Mouse (Mus musculus): ENCODE measurements around the gene Gpr3. TPM values are rescaled to one million over a fixed set of nuclear protein-coding genes. Genes with fewer than 3 reads are reported as not detected.
A peak's percentile ranks its signal among the peaks of the same experiment; 100 is the strongest.

Gene Gpr3
- polyA plus RNA-seq, 1 experiment from 2014 or later: not detected

DNA sequence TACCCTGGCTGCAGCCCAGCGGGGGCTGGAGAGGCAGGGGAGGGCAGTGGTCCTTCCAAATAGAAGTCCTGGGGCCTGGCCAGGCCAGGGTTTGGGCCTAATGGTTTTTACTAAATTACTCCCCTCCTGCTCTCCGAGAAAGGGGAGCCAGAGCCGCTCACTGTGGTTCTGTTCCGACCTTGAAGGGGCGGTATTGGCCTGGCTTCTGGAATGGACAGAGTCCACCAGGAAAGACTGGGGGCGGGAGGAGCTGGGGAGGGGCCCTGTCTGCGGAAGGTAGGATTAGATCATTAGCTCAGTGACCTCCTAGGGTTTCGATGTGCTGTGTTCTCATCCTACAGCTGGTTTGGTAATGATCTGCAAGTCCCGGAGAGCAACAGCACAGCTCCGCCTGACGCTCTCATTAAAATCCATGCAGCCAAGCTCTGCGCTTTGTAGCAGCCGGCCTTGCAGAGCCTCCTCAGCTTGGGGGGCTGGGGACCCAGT, 14.5 kb downstream of the Gpr3 start:
- Histone ChIP-seq H3K27ac (no peak overlapping the region), H3K36me3 (ENCODE audit: inconsistent target) (peaks cover 41% of the 10 kb centered on the region), H3K4me3 (ENCODE audit: inconsistent target) (no peak overlapping the region), H3K79me2 (ENCODE audit: inconsistent target) (no peaks in the 10 kb centered on the region)
- WGBS (ENCODE audit: missing documents): 91% methylated on average over 13 of the region's 13 CpGs

DNA sequence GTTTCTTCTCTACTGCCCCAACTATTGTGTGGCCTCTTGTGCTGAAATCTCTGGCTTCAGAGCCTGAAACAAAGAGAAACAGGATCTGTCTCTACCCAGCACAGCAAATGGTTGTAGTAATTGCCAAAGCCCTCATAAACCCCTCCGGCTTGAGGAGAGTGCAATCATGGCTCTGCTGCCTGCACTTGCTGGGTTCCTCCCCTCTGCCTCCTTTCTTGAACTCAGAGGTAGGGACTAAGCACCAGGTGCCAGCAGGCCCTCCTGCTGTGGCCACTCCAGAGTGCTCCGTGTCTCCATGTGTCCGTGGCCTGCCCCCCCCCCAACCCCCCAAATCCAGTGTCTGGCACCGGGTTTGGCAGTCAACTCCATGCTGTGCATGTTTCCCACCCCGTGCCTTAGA, 15.0 kb downstream of the Gpr3 start:
- WGBS (ENCODE audit: missing documents): 90% methylated on average over 5 of the region's 5 CpGs
- H3K79me2 ChIP-seq (ENCODE audit: inconsistent target): no peaks in the 10 kb centered on the region
- no peak overlapping the region for H3K4me3 ChIP-seq (ENCODE audit: inconsistent target)
- H3K36me3 ChIP-seq (ENCODE audit: inconsistent target): peaks cover 46% of the 10 kb centered on the region
- H3K27ac ChIP-seq: no peak overlapping the region

DNA sequence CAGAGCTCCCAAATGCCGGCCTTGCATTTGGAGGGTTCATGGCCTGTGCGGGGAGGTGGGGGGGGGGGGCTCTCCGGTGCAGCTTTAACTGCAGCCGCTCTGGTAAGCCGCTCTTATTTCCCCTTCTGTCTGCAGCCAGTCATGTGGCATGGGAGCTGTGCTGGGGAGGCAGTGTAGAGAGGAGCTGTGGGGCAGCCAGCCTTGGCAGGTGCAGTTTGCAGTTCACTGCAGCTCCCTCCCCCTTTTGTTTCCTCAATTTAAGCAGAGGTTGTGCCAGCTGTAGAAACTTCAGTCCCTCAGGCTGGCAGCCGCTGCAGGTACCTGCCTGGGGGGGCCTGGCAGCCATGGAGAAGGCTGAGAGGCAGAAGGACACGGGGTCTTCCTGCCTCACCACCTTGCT, 15.5 kb downstream of the Gpr3 start:
- Histone ChIP-seq H3K36me3 (ENCODE audit: inconsistent target) (peaks cover 50% of the 10 kb centered on the region), H3K79me2 (ENCODE audit: inconsistent target) (no peaks in the 10 kb centered on the region), H3K27ac (no peak overlapping the region), H3K4me3 (ENCODE audit: inconsistent target) (no peak overlapping the region)
- WGBS (ENCODE audit: missing documents): 47% methylated on average over 6 of the region's 7 CpGs

DNA sequence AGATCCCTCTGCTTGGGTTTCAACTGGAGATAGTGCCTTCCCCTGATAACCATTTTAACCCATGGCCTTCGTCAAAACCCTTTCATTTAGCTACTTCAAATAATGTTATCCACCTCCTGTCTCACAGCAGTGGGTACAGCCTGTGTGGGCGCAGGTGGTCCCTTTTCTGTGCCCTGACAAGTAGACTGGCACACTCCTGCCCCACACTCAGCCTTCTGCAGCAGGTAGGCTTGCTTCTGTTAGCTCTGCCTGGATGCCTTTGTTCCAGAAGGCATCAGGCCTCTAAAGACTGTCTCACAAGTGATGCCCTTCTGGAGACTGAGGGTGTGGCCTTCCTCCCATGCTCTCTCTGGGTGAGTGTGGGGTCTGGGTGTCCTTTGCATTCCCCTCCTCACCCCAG, 16.2 kb downstream of the Gpr3 start:
- no peaks in the 10 kb centered on the region; the same call in 1 of the 2 replicates for H3K79me2 ChIP-seq (ENCODE audit: inconsistent target)
- no peak overlapping the region for H3K4me3 ChIP-seq (ENCODE audit: inconsistent target)
- H3K36me3 ChIP-seq (ENCODE audit: inconsistent target): peaks cover 57% of the 10 kb centered on the region
- 88% methylated on average over 2 of the region's 2 CpGs for WGBS (ENCODE audit: missing documents)
- no peak overlapping the region for H3K27ac ChIP-seq

DNA sequence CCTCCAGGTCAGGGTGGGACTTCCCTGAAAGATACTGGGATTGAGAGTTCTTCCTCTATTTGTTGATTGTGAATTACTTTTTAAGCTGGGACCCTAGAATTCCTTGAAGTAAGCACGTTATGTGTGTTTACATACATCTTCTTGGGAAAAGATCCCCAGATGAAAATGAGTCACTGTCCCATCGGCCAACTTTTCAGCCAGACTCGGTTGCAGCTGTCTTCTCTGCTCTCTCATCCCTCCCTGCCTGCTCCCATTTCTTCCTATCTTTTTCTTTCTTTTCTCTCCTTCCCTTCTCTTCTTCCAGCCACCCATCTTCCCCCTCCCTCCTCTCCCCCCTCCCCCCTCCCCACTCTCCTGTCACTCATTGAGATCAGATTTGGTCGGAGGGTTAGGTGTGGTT, 17.3 kb downstream of the Gpr3 start:
- Histone ChIP-seq H3K36me3 (ENCODE audit: inconsistent target) (peaks cover 68% of the 10 kb centered on the region), H3K79me2 (ENCODE audit: inconsistent target) (no peaks in the 10 kb centered on the region; the same call in 1 of the 2 replicates), H3K4me3 (ENCODE audit: inconsistent target) (no peak overlapping the region), H3K27ac (no peak overlapping the region)
- WGBS (ENCODE audit: missing documents): 94% methylated on average over 3 of the region's 4 CpGs

DNA sequence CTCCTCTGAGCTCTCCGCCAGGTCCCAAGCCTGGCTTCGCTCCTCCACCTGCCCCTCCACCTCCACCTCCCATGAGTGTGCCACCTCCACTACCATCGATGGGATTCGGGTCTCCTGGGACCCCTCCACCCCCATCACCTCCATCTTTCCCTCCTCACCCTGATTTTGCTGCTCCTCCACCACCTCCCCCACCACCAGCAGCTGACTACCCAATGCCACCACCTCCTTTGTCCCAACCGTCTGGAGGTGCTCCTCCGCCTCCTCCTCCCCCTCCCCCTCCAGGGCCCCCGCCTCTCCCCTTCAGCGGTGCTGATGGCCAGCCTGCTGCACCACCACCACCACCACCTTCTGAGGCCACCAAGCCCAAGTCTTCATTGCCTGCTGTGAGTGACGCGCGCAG, 17.9 kb downstream of the Gpr3 start:
- peaks cover 4% of the 10 kb centered on the region; the same call in 1 of the 2 replicates for H3K79me2 ChIP-seq (ENCODE audit: inconsistent target)
- no peak overlapping the region for H3K27ac ChIP-seq
- no peak overlapping the region for H3K4me3 ChIP-seq (ENCODE audit: inconsistent target)
- WGBS (ENCODE audit: missing documents): 95% methylated on average over 9 of the region's 11 CpGs
- peaks cover 74% of the 10 kb centered on the region for H3K36me3 ChIP-seq (ENCODE audit: inconsistent target)

DNA sequence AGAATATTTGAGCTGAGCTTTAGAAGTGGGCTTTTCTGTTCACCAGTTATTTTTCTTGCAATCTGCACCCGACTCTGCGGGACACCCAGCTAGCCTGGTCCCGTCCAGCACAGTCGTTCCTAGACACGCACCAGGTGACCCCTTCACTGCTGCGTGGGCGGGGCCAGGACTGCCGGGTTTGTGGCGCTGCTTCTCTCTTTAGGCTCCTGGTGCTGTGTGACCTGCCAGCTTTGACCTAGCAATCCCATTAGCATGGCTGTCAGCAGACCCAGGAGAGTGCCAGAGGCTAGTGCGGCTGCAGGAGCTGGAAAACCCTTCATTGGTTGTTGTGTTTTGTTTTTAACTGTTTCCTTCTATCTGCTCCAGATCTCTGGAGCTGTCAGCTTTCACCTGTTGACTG, 22.9 kb downstream of the Gpr3 start:
- WGBS (ENCODE audit: missing documents): 92% methylated on average over 10 of the region's 10 CpGs
- Histone ChIP-seq H3K27ac (no peak overlapping the region), H3K4me3 (ENCODE audit: inconsistent target) (no peak overlapping the region), H3K79me2 (ENCODE audit: inconsistent target) (peaks cover 52% of the 10 kb centered on the region), H3K36me3 (ENCODE audit: inconsistent target) (peaks cover 97% of the 10 kb centered on the region)

DNA sequence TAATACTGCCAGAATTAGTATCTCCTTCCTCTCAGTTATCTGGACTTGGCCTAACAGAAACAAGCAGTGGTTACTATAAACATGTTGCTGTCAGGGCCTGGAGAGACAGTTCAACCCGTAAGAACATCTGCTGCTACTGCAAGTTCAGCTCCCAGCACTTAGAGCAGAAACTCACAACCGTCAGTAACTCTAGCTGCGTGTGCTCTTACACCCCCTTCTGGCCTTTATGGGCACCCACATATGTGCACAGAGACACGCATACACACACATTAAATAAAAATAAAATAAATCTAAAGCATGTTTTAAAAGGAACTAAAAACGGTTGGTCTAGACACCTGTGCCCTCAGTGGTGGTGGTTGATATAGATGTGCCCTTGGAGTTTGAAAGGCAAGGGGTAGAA, 25.5 kb downstream of the Gpr3 start:
- WGBS (ENCODE audit: missing documents): 96% methylated on average over 5 of the region's 5 CpGs
- peaks cover 73% of the 10 kb centered on the region for H3K36me3 ChIP-seq (ENCODE audit: inconsistent target)
- peaks cover 77% of the 10 kb centered on the region for H3K79me2 ChIP-seq (ENCODE audit: inconsistent target)
- H3K27ac ChIP-seq: no peak overlapping the region
- H3K4me3 ChIP-seq (ENCODE audit: inconsistent target): no peak overlapping the region

DNA sequence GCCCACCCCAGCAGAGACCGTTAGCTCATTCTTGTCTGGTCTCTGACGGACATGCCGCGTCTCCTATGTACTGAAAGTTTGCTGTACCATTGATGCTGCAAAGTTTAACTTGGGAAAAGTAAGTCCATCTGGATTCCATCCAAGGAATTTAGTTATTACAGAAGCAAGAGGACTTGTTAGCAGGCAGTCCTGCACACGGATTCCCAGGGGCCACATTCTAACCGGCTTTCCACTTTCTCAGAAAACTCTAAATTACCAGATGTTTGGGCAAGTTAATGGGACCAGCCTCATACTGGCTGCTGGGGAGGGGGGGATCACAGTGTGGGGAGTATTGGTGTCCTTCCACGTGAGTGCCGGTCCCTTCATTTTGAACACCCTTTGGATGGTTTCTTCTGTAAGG, 26.4 kb downstream of the Gpr3 start:
- peaks cover 72% of the 10 kb centered on the region for H3K36me3 ChIP-seq (ENCODE audit: inconsistent target)
- no peak overlapping the region for H3K27ac ChIP-seq
- WGBS (ENCODE audit: missing documents): 95% methylated on average over 8 of the region's 8 CpGs
- H3K4me3 ChIP-seq (ENCODE audit: inconsistent target): no peak overlapping the region
- peaks cover 87% of the 10 kb centered on the region for H3K79me2 ChIP-seq (ENCODE audit: inconsistent target)

DNA sequence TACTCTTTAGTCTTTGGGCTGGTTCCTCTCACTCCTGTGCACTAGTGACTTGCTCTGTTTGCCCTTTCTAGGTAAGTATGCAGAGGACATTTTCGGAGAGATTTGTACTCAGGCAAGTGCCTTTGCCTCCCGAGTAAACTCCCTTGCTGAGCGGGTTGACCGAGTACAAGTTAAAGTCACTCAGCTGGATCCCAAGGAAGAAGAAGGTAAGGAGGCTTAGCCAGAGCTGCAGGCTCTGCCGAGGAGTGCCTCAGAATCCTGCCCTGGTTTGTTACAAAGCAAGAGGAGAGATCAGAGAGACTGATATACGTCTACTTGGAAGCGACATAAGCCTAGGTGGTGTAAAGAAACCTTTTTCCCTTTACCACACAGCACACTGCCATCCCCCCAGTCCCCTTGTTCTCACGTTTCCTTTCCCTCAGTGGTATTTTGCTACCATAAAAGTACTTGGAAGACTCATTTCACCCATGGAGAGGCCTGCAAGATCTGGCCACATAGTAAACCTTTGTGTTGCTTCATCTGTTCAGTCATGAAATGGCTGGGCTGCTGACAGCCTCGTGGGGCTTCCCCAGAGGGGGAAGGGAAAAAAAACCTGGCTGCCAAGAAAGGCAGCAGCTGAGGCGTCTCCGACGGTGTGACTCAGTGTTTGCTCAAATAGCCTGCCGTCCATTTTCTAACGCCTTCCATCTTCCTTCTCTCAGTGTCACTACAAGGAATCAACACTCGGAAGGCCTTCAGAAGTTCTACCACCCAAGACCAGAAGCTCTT, 27.3 kb downstream of the Gpr3 start:
- Histone ChIP-seq H3K79me2 (ENCODE audit: inconsistent target) (peaks cover 95% of the 10 kb centered on the region), H3K4me3 (ENCODE audit: inconsistent target) (no peak overlapping the region), H3K36me3 (ENCODE audit: inconsistent target) (peaks cover 65% of the 10 kb centered on the region), H3K27ac (no peak overlapping the region)
- 77% methylated on average over 15 of the region's 15 CpGs for WGBS (ENCODE audit: missing documents)

DNA sequence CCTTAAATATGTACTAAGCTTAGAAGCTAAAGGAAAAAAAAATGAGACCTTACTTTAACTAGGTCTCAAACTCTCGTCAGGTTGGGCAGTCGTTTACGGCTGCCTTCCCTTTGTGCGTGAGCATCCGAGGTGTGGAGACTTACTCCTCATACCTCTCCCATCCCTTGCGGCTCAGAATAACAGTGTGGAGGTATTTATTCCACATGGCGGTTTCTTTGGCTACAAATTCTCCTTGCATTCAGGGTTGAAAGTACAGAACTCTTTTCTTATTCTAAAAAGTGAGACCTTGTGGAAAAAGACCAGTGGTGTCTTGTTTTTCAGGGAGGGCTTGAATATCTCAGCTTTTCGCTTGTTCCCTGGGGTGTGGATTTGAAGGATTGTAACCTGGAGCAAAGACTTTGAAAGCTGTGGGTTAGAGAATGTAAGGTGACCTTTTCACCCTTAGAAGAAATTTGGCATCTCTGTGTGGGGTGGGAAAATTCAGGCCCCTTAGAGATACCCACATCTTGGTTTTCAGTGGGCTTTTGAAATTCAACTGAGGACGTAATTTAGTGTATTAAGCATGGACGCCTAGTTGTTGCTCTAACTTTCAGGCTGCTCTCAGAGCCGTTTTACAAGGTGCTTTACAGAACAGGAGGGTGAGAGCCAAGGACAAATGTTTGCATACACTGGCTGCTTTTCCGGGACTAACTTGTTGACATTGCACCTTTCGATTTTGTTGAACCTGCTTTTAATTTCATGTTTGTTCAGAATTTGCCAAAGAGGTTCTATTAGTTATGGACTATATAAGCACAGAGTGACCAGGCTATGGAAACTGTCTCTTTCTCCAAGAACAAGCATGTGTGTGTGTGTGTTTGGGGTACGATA, 28.1 kb downstream of the Gpr3 start:
- WGBS (ENCODE audit: missing documents): 93% methylated on average over 14 of the region's 14 CpGs
- Histone ChIP-seq H3K36me3 (ENCODE audit: inconsistent target) (peaks cover 62% of the 10 kb centered on the region), H3K27ac (no peak overlapping the region), H3K4me3 (ENCODE audit: inconsistent target) (no peak overlapping the region), H3K79me2 (ENCODE audit: inconsistent target) (peaks cover 97% of the 10 kb centered on the region)

DNA sequence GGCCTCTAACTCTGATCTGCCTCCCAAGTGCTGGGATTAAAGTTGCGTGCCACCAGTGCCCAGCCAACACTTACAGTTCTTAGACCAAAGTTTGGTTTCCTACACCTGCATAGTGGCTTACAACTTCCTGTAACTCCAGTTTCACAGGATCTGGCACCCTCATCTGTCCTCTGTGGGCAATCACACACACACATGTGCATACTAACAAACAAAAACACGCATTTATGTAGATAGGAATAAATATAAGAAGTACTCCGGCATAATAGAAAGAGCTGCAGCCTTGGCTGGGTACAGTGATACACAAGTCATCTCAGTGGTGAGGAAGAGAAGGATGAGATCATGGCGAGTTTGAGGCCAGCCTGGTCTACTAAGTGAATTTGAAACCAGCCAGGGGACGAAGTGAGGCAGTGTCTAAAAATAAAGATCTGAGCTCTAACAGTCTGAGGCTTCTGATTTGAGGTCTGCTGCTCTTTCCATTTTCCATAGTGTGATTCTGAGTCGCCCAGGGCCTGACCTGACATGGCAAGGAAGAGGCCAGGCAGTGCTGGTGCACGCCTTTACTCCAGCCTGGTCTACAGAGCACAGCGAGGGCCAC, 29.8 kb downstream of the Gpr3 start:
- Histone ChIP-seq H3K4me3 (ENCODE audit: inconsistent target) (no peak overlapping the region), H3K36me3 (ENCODE audit: inconsistent target) (peaks cover 62% of the 10 kb centered on the region), H3K79me2 (ENCODE audit: inconsistent target) (peaks cover 99% of the 10 kb centered on the region), H3K27ac (peak overlapping the region; percentile 71)
- 70% methylated on average over 8 of the region's 8 CpGs for WGBS (ENCODE audit: missing documents)

DNA sequence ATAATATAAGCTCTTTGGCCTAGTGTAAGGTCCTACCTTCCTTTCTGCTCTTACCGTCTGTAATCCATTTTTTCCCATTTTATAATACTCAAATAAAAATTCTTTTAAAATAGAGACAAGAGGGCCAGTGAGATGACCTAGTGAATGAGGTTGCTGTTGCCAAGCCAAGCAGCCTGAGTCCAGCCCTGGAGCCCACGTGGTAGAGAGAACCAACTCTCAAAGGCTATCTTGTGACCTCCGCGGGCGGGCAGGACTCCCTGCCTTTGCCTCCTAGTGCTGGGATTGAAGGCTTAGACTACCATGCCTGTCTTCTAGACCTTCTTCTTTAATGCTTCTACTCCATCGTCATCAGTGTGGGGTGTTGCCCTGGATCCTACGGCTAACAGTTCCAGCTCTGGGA, 33.1 kb downstream of the Gpr3 start:
- Histone ChIP-seq H3K27ac (no peak overlapping the region), H3K36me3 (ENCODE audit: inconsistent target) (peaks cover 44% of the 10 kb centered on the region; the same call in 1 of the 2 replicates), H3K4me3 (ENCODE audit: inconsistent target) (no peak overlapping the region), H3K79me2 (ENCODE audit: inconsistent target) (peaks cover 100% of the 10 kb centered on the region)
- 96% methylated on average over 7 of the region's 7 CpGs for WGBS (ENCODE audit: missing documents)

DNA sequence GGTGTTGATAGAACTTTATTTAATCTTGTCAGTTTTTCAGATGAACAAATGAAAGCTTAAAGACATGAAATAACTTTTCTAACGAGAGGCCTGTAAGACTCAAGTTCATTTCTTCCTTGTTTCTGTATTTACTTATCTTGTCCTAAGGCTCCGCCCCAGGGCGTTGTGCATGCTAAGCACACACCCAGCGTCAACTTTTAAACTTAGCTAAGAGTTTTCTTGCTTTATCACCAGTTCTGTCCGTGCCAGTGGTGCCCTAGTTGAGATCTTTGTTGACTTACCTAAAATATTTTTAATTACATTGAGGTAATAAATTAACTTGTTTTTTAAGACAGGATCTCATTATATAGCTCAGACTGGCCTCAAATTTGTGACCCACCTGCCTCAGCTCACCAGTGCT, 34.0 kb downstream of the Gpr3 start:
- no peak overlapping the region for H3K4me3 ChIP-seq (ENCODE audit: inconsistent target)
- H3K36me3 ChIP-seq (ENCODE audit: inconsistent target): peaks cover 44% of the 10 kb centered on the region; the same call in 1 of the 2 replicates
- WGBS (ENCODE audit: missing documents): 77% methylated on average over 5 of the region's 5 CpGs
- no peak overlapping the region for H3K27ac ChIP-seq
- peaks cover 100% of the 10 kb centered on the region for H3K79me2 ChIP-seq (ENCODE audit: inconsistent target)

Data from macrophage (primary cell).